Mouse (Mus musculus) lung, postnatal 36 days (tissue): ENCODE measurements around the gene Frem1.

ENCODE experiments used
- DNase-seq: peaks from one replicate; pipeline ENCODE4 v3.0.0; 2022; ENCODE audit warnings: mixed read lengths

The Frem1 gene

DNA sequence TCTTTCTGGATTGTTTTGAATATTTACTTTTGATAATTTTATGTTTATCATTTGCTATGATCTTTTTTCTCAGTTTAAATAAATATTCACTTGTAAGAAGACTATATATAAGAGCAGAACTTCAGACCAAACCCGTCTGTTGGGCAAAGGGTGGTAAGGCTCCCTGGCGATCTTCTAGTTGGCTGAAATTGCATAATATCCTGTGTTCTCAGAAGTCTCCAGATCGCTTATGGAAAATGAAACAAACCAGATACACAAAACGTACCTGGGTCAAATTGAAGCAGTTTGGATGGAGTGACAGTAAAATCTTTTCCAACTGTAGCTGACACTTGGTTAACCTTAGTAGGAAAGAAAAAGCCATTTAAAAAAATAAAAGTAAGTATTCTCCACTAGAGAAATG, 130.2 kb downstream of the Frem1 start:
- DNase-seq, result no peak

- DNase-seq, result no peak
Measured at GRCm38 (mm10) chr4:82918625-82919024, 133.5 kb downstream of the Frem1 start.

- DNase-seq, result no peak
Measured at GRCm38 (mm10) chr4:82916678-82917050, 135.5 kb downstream of the Frem1 start.

DNA sequence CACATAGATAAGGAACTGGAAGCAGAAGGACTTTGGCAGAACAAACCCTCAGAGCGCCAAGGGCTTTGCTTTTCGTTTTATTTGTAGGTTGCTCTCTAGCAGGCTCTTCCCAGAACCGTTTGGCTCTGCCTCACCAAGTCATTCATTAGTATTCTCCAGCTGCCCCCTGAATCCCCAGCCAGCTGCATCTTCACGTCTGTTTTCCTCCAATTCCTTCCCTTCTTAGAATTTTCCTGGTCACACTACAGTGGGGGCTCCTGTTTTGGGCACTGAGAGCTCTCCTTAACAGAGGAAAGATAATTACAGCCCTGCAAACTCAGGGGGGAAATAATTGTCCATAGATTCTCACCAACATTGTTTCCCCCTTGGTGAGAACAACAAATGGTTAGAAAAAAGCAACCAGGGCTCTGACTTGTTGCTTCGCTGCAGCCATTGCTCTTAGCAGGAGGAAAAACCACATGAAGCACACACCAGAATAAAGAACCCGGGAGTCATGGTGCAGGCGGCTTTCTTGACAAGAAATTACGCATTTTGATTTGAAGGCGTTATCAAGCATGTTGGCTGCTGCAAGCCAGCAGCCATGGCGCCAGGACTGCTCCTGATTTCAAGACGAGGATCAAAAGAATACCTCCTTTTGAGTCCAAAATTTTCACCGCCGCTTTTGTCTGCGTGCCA, 136.0 kb downstream of the Frem1 start:
- DNase-seq, result no peak

DNA sequence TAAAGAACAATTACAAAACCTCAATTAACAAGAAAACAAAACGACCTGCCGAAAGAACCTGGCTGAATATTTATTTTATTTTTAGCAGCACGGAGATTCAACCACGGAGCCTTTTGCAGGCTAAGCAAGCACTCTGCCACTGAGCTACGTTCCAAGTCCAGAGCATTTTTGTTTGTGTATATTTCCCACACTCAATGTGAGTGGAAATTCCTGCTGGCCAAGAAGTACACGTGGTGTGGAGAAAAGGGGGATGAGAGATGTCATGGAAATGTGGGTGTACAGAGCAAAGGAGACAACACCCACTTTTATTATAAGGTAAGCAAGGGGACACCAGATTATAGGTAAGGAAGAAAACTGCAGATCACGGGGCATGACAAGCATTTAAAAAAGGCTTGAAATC, 136.6 kb downstream of the Frem1 start:
- DNase-seq, result peak; percentile 62

DNA sequence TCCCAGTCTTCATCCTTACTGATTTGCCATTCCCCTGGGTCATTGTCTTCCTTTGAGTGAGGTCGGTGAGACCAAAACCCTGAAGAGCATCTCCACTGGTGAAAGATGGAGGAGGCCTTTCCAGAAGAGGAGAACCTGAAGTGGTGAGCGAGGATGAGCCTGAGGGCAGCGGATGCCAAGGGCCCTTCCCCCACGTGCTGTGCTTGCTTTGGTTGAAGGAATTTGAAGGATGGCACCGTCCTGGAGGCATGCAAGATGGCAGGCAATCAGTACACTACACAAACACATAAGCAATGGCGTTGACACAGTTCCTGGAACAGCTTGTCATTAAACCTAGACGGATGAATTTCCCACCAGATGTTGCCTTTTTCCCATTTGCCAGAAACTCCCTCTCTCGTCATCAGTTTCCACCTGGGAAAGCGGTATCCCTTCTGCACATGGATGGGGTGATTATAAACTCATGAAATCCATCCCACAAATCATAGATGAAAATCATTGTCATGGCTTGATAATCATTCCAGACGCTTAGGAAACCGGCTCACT, 137.5 kb downstream of the Frem1 start:
- DNase-seq, result no peak

DNA sequence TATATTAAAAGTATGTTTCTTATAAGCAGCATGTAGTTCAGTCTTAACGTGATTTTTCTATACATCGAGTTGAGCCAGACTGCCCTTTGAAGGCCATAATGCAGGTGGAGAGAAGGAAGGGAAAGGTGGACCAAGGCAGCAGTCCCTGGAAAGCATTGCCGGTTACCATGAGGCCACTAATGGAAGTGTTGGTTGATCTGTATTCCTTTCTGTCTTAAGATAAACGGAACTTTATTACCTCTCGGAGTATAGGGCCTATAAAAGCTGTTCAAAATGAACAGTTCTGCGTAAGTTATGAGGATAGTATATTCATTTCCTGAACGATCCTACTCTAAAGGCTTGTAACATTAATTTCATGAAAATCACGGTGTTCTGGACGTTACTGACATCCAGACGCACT, 156.9 kb downstream of the Frem1 start:
- no peak for DNase-seq

GRCm38 (mm10) chr4:82892247-82892646, 159.9 kb downstream of the Frem1 start:
- no peak for DNase-seq

- DNase-seq, result no peak
Measured at GRCm38 (mm10) chr4:82891566-82891965, 160.6 kb downstream of the Frem1 start.

GRCm38 (mm10) chr4:82891049-82891448, 161.1 kb downstream of the Frem1 start:
- no peak for DNase-seq

- DNase-seq, result no peak
Measured at GRCm38 (mm10) chr4:82890585-82890984, 161.6 kb downstream of the Frem1 start.

GRCm38 (mm10) chr4:82886148-82886547, 166.0 kb downstream of the Frem1 start:
- DNase-seq, result no peak

- DNase-seq, result peak; percentile 8
Measured at GRCm38 (mm10) chr4:82885535-82885913, 166.6 kb downstream of the Frem1 start.

DNA sequence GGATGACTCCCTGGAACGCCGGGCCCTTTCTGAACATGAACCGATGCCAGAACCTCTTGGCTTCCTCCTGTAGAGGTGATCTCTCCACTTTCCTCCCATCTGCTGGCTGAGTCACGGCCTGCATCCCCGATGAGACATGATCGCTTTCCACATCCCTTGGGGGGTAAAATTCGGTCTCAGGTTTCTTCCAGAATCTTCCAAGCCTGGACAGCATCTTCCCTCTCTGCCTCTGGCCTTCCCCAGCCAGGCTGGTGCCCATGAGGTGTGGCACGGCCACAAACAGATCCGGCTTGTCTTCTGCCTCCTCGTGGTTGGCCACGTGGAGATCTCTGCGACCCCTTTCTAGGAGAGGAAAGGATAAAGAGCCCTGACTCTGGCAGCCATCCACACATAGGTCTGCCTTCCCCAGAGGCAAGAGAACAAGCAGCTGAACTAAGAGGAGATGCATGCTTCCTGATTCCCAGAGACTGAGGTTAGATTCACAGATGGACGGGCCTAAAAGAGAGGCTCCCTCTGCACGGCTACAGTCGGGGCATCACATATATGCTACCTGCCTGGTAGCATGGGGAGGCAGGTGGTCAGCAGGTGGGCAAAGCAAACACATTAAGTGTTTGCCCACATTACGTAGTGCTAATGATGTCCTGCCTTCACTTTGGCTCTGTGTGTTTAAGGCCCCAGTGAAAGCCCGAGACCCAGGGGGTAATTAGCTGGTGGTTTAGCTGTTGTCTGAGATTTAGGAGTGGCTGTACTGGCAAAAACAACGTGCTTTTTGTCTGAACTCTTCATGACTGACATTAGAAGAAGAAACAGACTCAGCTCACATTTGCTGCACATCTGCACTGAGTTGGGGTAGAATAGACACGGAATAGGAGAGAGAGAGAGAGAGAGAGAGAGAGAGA, 167.3 kb downstream of the Frem1 start, which contains the start of gene Cer1:
TSS of gene Cer1 (minus strand) at position 513 of the 899 bp plus-strand sequence.
- DNase-seq, result no peak

DNA sequence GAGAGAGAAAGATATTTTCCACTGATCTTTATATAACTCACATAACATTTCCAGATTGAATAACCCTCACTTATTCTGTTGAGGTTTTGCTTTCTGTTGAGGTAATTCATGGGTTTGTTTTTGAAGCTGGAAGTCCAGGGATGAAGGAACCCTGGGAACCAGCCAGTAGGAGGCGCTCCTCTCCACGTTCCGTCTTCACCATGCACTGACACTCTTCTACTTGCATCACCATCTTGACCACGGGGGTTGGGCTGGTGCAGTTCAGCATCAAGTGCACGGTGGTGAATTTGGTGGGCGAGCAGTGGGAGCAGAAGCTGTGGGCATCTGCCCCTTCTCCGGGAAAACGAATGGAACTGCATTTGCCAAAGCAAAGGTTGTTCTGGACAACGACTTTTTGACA, 169.6 kb downstream of the Frem1 start:
- DNase-seq, result peak; percentile 40

GRCm38 (mm10) chr4:82881366-82881765, 170.8 kb downstream of the Frem1 start:
- DNase-seq, result peak; percentile 46

DNA sequence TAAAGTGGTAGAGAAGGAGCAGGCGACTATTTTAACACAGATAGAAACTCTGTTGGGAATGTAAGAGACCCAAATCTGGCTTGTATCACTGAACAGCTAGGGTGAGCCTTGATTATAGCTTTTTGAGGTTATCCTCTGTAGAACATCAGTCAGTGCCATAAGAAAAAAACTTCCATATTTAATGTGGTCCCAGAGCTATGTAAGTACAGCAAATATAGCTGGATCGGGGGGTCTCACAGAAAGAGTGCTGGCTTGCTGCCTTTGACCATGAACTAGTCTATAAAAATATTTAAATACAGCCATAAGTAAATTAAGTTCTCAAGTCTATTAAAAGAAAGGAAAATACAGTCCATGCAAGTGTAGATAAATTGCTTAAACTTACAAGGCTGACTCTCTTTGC, 171.9 kb downstream of the Frem1 start:
- no peak for DNase-seq

- peak; percentile 43 for DNase-seq
Measured at GRCm38 (mm10) chr4:82879152-82879551, 173.0 kb downstream of the Frem1 start.

DNA sequence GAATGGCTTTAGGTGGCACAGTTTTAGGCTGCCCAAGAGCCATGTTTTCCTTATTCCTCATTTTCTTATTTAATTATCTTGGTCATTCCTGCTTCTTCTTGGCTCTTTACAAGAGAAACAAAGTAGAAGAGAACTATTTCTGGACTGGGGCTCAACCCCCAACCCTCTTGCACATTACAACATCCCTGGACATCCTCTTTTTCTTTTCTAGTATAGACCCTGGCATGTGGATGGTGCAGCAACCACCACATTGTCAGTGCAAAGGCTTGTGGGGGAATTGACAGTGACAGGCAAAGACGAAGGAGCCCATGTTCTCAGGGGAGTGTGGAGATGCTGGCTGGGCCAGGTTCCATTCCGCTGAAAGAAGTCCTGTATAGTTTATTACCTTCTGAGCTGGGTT, 175.5 kb downstream of the Frem1 start:
- DNase-seq, result no peak

GRCm38 (mm10) chr4:82875532-82875931, 176.6 kb downstream of the Frem1 start:
- peak; percentile 49 for DNase-seq

DNA sequence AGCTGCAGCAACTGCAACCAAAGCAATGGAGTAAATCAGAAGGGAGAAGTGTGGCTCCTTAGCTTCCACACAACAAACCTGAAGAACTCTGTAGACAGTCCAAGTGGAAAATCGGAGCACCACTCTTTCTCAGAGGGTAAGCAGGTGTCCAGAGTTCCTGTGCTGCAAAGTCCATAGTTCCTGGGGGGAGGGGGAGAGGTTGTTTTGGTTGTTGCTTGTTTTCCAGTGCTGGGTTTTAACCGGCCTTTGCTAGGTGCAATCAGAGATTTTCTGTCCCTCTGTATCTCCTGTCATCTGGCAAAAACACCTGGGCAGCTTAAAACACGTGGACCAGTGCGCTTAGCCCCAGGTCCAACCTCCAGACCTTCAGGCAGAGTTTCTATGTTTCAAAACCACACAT, 177.3 kb downstream of the Frem1 start:
- DNase-seq, result no peak

- no peak for DNase-seq
Measured at GRCm38 (mm10) chr4:82872548-82872947, 179.6 kb downstream of the Frem1 start.

DNA sequence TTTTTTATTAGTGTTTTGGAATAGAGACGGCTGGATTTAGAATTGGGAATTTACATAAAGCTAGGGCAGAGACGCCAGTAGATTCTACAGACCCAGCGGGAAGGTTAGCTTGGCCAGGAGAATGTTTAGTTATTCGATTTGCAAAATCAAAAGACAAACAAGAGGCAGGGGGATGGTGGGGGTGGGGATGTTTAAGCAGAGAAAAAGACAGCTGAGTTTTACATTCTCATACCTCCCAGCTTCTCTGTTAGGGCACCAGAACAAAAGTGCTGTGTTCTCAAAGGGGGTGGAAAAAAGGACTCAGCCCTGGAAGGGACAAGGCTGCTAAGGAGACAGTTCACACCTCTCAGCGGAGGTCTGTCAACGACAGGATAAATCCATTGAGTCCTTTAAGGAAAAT, 180.0 kb downstream of the Frem1 start:
- DNase-seq, result no peak

DNA sequence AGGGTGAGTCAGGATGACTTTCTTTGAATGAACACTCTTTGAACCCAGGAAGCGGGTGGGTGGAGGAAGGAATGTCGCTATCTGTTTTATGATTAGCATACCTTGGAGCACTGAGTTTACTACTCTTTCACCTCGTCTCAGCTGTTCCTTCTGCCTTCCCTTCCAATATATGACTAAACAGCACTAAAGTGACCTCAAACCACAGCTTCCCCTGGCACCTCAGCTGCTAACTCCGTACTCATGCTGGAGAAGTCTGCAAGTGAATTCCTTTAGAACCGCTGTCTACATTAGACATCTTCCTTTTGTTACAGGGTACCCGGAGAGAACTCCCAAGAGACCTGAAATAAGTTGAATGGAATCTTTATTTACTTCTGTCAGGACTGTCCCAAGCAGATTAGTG, 181.2 kb downstream of the Frem1 start:
- DNase-seq, result peak; percentile 7
